Mouse (Mus musculus) ovary, adult 2 months (tissue): ENCODE measurements around the gene Twsg1. TPM values are rescaled to one million over a fixed set of nuclear protein-coding genes. Genes with fewer than 3 reads are reported as not detected.

ENCODE experiments used
- polyA plus RNA-seq: library from polyadenylated mRNA; depleted of rRNA; stranded (reverse); fragments of >200 nt; gene quantifications from 2 replicates; pipeline ENCODE4 v1.2.3, GENCODE M21; 2012; rRNA removed

Gene Twsg1
- polyA plus RNA-seq = 103 TPM in 2 replicates

GRCm38 (mm10) chr17:65950622-65951404 is at the start of gene Twsg1:
Gene Twsg1, minus strand, starts transcription at chr17:65951226.

GRCm38 (mm10) chr17:65885697-65886529 is 65.1 kb downstream of the Twsg1 start, which contains the start of gene Ralbp1:
Gene Ralbp1, minus strand, starts transcription at chr17:65885798.

Other genes with a start within 250 kb of the Twsg1 start
- 48.9 and 62.0 TPM in 2 replicates for gene Rab31, start 178.5 kb downstream of the Twsg1 start, polyA plus RNA-seq
- 50.4 and 54.1 TPM in 2 replicates for gene Ppp4r1, start 168.7 kb downstream of the Twsg1 start, polyA plus RNA-seq
- 48.3 and 57.6 TPM in 2 replicates for gene Ralbp1, start 65.4 kb downstream of the Twsg1 start, polyA plus RNA-seq
- 4.4 and 5.2 TPM in 2 replicates for gene Ankrd12, start 125.9 kb upstream of the Twsg1 start, polyA plus RNA-seq
- 17.7 and 28.5 TPM in 2 replicates for gene Ndufv2, start 150.3 kb upstream of the Twsg1 start, polyA plus RNA-seq
- 63.4 and 73.0 TPM in 2 replicates for gene Washc1, start 160.3 kb upstream of the Twsg1 start, polyA plus RNA-seq
- 9.9 and 10.1 TPM in 2 replicates for gene Ddx11, start 172.3 kb upstream of the Twsg1 start, polyA plus RNA-seq